Mouse (Mus musculus): ENCODE data around the gene Dgkb. TPM values are rescaled to one million over a fixed set of nuclear protein-coding genes. Genes with fewer than 3 reads are reported as not detected.

The Dgkb gene
- polyA plus RNA-seq, 2 experiments = 0.03 TPM; not detected in 1

DNA sequence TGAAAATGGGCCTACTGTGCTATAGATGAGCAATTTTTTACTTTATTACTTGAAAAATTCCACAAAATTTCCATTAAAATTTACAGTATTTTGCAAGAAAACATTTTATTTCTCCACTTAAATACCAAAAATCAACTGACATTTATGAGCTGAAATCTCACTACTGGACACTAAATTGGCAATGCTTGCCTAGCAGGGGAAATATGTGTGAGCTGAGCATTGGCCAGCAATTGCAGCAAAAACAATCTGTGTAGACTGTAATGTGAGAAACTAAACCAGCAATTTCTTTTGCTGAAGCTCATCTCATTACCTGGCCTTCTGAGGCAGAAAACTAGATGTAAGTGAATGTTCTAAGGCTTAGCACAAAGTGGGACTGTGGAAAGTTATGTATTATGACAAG, 651.1 kb downstream of the Dgkb start:
- Histone ChIP-seq H3K9me3 (ENCODE audit: control insufficient read depth, low read length) (no peaks in the 10 kb centered on the region), H3K4me3 (ENCODE audit: insufficient read depth in 1 of 2, low read depth in 2 of 2, low read length in 2 of 2) (no peak overlapping the region), H3K27ac (no peak overlapping the region), H3K27me3 (ENCODE audit: control insufficient read depth, insufficient read depth, low read length) (no peaks in the 10 kb centered on the region), H3K9ac (replicated peaks) (no peak overlapping the region), H3K4me2 (ENCODE audit: low read depth) (no peak overlapping the region), H3K36me3 (replicated peaks; ENCODE audit: control insufficient read depth, insufficient read depth, low read depth) (no peaks in the 10 kb centered on the region), H3K4me1 (replicated peaks; ENCODE audit: control insufficient read depth in 2 of 2, insufficient read depth in 2 of 2, low read length in 1 of 2) (no peaks in the 10 kb centered on the region)
- no peak for ATAC-seq (ENCODE audit: insufficient read depth)
- DNase-seq (ENCODE audit: low read depth in 3 of 3, low spot score in 3 of 3) = no peak
- TF ChIP-seq CTCF (IDR thresholded peaks at IDR 0.05; ENCODE audit: low read depth) = no peak
- no peak for TF ChIP-seq EP300 (IDR thresholded peaks at IDR 0.05; ENCODE audit: low read depth)

DNA sequence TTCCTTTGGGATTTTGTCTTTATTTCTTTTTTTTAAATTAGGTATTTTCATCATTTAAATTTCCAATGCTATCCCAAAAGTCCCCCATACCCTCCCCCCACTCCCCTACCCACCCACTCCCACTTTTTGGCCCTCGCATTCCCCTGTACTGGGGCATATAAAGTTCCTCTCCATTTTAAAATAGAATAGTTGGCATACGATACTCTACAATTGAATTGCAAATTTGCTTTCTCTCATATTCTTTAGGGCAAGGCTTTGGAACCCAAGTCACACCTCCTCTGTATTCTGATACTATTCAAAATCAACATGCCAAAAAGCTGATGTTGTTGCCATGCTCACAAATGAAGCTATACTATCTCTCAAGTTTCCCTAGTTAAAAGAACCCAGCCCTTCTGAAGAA, 679.7 kb downstream of the Dgkb start:
- H3K4me3 ChIP-seq (ENCODE audit: insufficient read depth in 1 of 2, low read depth in 2 of 2, low read length in 2 of 2) = no peak overlapping the region
- ATAC-seq (ENCODE audit: insufficient read depth) (no peak), DNase-seq (ENCODE audit: low read depth in 3 of 3, low spot score in 3 of 3) (no peak)
- H3K27ac ChIP-seq = no peak overlapping the region
- H3K36me3 ChIP-seq (replicated peaks; ENCODE audit: control insufficient read depth, insufficient read depth, low read depth) = no peaks in the 10 kb centered on the region
- H3K4me2 ChIP-seq (ENCODE audit: low read depth) = no peak overlapping the region
- H3K9ac ChIP-seq (replicated peaks) = no peak overlapping the region
- H3K4me1 ChIP-seq (replicated peaks; ENCODE audit: control insufficient read depth in 2 of 2, insufficient read depth in 2 of 2, low read length in 1 of 2) = no peaks in the 10 kb centered on the region
- no peaks in the 10 kb centered on the region for H3K27me3 ChIP-seq (ENCODE audit: control insufficient read depth, insufficient read depth, low read length)
- 77% methylated on average over 2 of the region's 2 CpGs for WGBS (ENCODE audit: insufficient replicate concordance)
- H3K9me3 ChIP-seq (ENCODE audit: control insufficient read depth, low read length) = no peaks in the 10 kb centered on the region
- TF ChIP-seq CTCF (IDR thresholded peaks at IDR 0.05; ENCODE audit: low read depth) (no peak), EP300 (IDR thresholded peaks at IDR 0.05; ENCODE audit: low read depth) (no peak)

DNA sequence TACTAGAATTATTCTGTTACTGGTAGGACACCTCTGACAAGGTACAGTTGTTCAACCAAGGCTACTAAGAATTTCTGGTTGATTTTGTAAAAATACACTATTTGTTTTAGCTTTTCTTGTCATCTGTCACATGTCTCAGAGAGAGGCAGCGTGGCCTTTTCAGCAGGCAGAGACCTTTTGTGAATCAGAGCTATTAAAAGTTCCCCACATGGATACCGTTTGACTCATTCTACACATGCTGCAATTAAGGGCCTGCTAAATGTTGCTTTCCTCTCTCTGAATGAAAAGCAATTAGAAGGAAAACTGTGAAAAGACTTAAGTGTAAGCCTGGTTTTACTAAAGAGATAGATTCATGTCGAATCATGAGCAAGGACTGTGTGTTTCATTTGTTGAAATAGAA, 683.4 kb downstream of the Dgkb start:
- ATAC-seq (ENCODE audit: insufficient read depth) (no peak), DNase-seq (ENCODE audit: low read depth in 3 of 3, low spot score in 3 of 3) (no peak)
- Histone ChIP-seq H3K36me3 (replicated peaks; ENCODE audit: control insufficient read depth, insufficient read depth, low read depth) (no peaks in the 10 kb centered on the region), H3K4me1 (replicated peaks; ENCODE audit: control insufficient read depth in 2 of 2, insufficient read depth in 2 of 2, low read length in 1 of 2) (no peaks in the 10 kb centered on the region), H3K27me3 (ENCODE audit: control insufficient read depth, insufficient read depth, low read length) (no peaks in the 10 kb centered on the region), H3K27ac (no peak overlapping the region), H3K9ac (replicated peaks) (no peak overlapping the region), H3K4me2 (ENCODE audit: low read depth) (no peak overlapping the region), H3K9me3 (ENCODE audit: control insufficient read depth, low read length) (no peaks in the 10 kb centered on the region), H3K4me3 (ENCODE audit: insufficient read depth in 1 of 2, low read depth in 2 of 2, low read length in 2 of 2) (no peak overlapping the region)
- no peak for TF ChIP-seq EP300 (IDR thresholded peaks at IDR 0.05; ENCODE audit: low read depth)
- no peak for TF ChIP-seq CTCF (IDR thresholded peaks at IDR 0.05; ENCODE audit: low read depth)
- 48% methylated on average over 3 of the region's 3 CpGs for WGBS (ENCODE audit: insufficient replicate concordance)

DNA sequence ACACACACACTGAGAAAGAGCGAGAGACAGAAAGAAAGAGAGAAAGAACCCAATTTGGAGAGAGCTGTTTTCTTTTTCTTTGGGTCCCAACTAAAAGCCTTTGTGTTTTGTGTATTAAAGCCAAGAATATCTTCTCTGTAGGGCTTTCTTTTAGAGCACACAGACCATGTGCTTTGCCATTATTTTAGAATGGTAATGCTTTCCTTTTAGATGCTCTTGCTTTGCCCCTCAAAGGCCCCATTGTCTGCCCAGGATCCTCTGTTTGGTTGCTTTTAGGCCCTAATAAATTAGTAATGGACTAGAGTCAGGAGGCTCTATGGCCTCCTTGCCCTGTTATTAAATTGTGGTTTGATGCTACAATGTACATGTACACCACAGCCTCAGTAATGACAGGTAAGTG, 690.7 kb downstream of the Dgkb start:
- no peak for DNase-seq (ENCODE audit: low read depth in 3 of 3, low spot score in 3 of 3)
- no peaks in the 10 kb centered on the region for H3K9me3 ChIP-seq (ENCODE audit: control insufficient read depth, low read length)
- no peak for ATAC-seq (ENCODE audit: insufficient read depth)

DNA sequence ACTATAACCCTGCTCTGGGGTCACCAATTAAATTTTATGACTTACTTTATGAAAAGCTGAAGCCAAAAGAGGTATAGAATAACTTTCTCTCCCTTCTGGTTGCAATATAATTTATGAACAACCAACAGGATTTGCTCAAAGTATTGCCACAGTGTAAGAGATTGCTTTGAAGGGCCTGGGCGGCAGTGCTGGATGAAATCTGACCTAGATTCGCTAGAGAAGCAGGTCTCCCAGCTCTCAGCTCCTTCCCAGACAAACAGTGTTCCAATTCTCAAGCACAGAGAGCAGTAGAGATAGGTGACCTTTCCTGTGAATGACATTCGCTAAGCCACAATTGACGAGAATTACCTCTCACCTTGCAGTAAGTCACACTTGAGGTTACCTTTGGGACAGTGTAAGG, 727.9 kb downstream of the Dgkb start:
- ATAC-seq (ENCODE audit: insufficient read depth) = no peak
- no peak for DNase-seq (ENCODE audit: low read depth in 3 of 3, low spot score in 3 of 3)
- 45% methylated on average over 4 of the region's 4 CpGs for WGBS (ENCODE audit: insufficient replicate concordance)

More for the DNA sequence above, 690.7 kb downstream of the Dgkb start:
- H3K36me3 ChIP-seq (replicated peaks; ENCODE audit: control insufficient read depth, insufficient read depth, low read depth) = no peaks in the 10 kb centered on the region
- H3K9ac ChIP-seq (replicated peaks) = no peak overlapping the region
- H3K4me1 ChIP-seq (replicated peaks; ENCODE audit: control insufficient read depth in 2 of 2, insufficient read depth in 2 of 2, low read length in 1 of 2) = no peaks in the 10 kb centered on the region
- no peak overlapping the region for H3K4me3 ChIP-seq (ENCODE audit: insufficient read depth in 1 of 2, low read depth in 2 of 2, low read length in 2 of 2)
- no CpG with 5 or more reads among the region's 1 CpGs for WGBS (ENCODE audit: insufficient replicate concordance)
- no peaks in the 10 kb centered on the region for H3K27me3 ChIP-seq (ENCODE audit: control insufficient read depth, insufficient read depth, low read length)
- H3K27ac ChIP-seq = no peak overlapping the region
- no peak overlapping the region for H3K4me2 ChIP-seq (ENCODE audit: low read depth)
- TF ChIP-seq CTCF (IDR thresholded peaks at IDR 0.05; ENCODE audit: low read depth) (no peak), EP300 (IDR thresholded peaks at IDR 0.05; ENCODE audit: low read depth) (no peak)

More for the DNA sequence above, 727.9 kb downstream of the Dgkb start:
- H3K27me3 ChIP-seq (ENCODE audit: control insufficient read depth, insufficient read depth, low read length) = no peaks in the 10 kb centered on the region
- TF ChIP-seq EP300 (IDR thresholded peaks at IDR 0.05; ENCODE audit: low read depth) (no peak), CTCF (IDR thresholded peaks at IDR 0.05; ENCODE audit: low read depth) (no peak)
- no peak overlapping the region for H3K4me2 ChIP-seq (ENCODE audit: low read depth)
- H3K4me3 ChIP-seq (ENCODE audit: insufficient read depth in 1 of 2, low read depth in 2 of 2, low read length in 2 of 2) = no peak overlapping the region
- H3K4me1 ChIP-seq (replicated peaks; ENCODE audit: control insufficient read depth in 2 of 2, insufficient read depth in 2 of 2, low read length in 1 of 2) = no peaks in the 10 kb centered on the region
- no peaks in the 10 kb centered on the region for H3K36me3 ChIP-seq (replicated peaks; ENCODE audit: control insufficient read depth, insufficient read depth, low read depth)
- H3K27ac ChIP-seq = no peak overlapping the region
- no peak overlapping the region for H3K9ac ChIP-seq (replicated peaks)
- H3K9me3 ChIP-seq (ENCODE audit: control insufficient read depth, low read length) = no peaks in the 10 kb centered on the region

Measured in liver, embryonic 14.5 days (tissue).